Comparison of ENCODE assay signal across 7 mouse cellular contexts in genomic region chr13:13888847-13889246, GRCm38 (mm10).
DNase-seq lines count a peak whose midpoint lies in the region; ATAC-seq and TF ChIP-seq lines count a peak whose summit lies in the region.
"Not testable (repeated sequence)": the region's sequence is repeated elsewhere in the genome, so short reads cannot be mapped to it uniquely, and the experiment has no call there.

No protein-coding gene starts in this region.

- H3K4me3 ChIP-seq in embryonic facial prominence, embryonic 14.5 days (ENCODE audit: low read depth, low read length); forebrain, embryonic 15.5 days; hindbrain, embryonic 14.5 days (replicated peaks; ENCODE audit: low read length); limb, embryonic 11.5 days (ENCODE audit: low read depth, low read length); midbrain, embryonic 12.5 days; midbrain, postnatal 0 days (ENCODE audit: low read depth, low read length); neural tube, embryonic 15.5 days (replicated peaks): not testable (repeated sequence)

- not testable (repeated sequence) for H3K27me3 ChIP-seq in embryonic facial prominence, embryonic 14.5 days (replicated peaks; ENCODE audit: control insufficient read depth, insufficient read depth, low read length); forebrain, embryonic 15.5 days; hindbrain, embryonic 14.5 days (ENCODE audit: control insufficient read depth, insufficient read depth, low read length); limb, embryonic 11.5 days (ENCODE audit: control insufficient read depth, insufficient read depth, low read length); midbrain, embryonic 12.5 days; midbrain, postnatal 0 days (ENCODE audit: insufficient read depth, low read length); neural tube, embryonic 15.5 days (replicated peaks)

- peak; percentile 18; the same call in 1 of the 2 replicates for ATAC-seq in embryonic facial prominence, embryonic 14.5 days (ENCODE audit: low read depth)
- peak; percentile 66 for ATAC-seq in forebrain, embryonic 15.5 days (replicated peaks)
- ATAC-seq in hindbrain, embryonic 14.5 days (ENCODE audit: low FRiP score), result 0 out of 2 replicates have a peak, but pooled peaks have one; percentile 23
- ATAC-seq in limb, embryonic 11.5 days (ENCODE audit: insufficient number of reproducible peaks, low FRiP score, low TSS enrichment, low read depth), result peak; percentile 44; the same call in 1 of the 2 replicates
- peak; percentile 60 for ATAC-seq in midbrain, embryonic 12.5 days (ENCODE audit: low FRiP score, low read depth)
- peak; percentile 62 for ATAC-seq in midbrain, postnatal 0 days (ENCODE audit: low FRiP score)
- ATAC-seq in neural tube, embryonic 15.5 days (ENCODE audit: low FRiP score), result peak; percentile 59; the same call in 1 of the 2 replicates

- not testable (repeated sequence) for H3K9ac ChIP-seq in embryonic facial prominence, embryonic 14.5 days (ENCODE audit: low read depth, low read length); forebrain, embryonic 15.5 days (replicated peaks); hindbrain, embryonic 14.5 days; limb, embryonic 11.5 days (ENCODE audit: low read length); midbrain, embryonic 12.5 days (replicated peaks); midbrain, postnatal 0 days (replicated peaks; ENCODE audit: low read length, poor library complexity, severe bottlenecking); neural tube, embryonic 15.5 days (replicated peaks)

- not testable (repeated sequence) for H3K4me1 ChIP-seq in embryonic facial prominence, embryonic 14.5 days (ENCODE audit: control insufficient read depth, insufficient read depth, low read length); forebrain, embryonic 15.5 days; hindbrain, embryonic 14.5 days (replicated peaks; ENCODE audit: control insufficient read depth, insufficient read depth, low read length); limb, embryonic 11.5 days (ENCODE audit: control insufficient read depth, insufficient read depth, low read length); midbrain, embryonic 12.5 days; midbrain, postnatal 0 days (ENCODE audit: insufficient read depth, low read length); neural tube, embryonic 15.5 days

- DNase-seq in embryonic facial prominence, embryonic 14.5 days (ENCODE audit: low spot score); hindbrain, embryonic 14.5 days (ENCODE audit: low spot score); limb, embryonic 11.5 days (ENCODE audit: low spot score); midbrain, postnatal 0 days (ENCODE audit: low spot score): not testable (repeated sequence)

- TF ChIP-seq CTCF in midbrain, postnatal 0 days (IDR thresholded peaks at IDR 0.05), result not testable (repeated sequence)

- WGBS in embryonic facial prominence, embryonic 14.5 days, result 86% methylated on average over 15 of the region's 15 CpGs
- WGBS in forebrain, embryonic 15.5 days, result 87% methylated on average over 15 of the region's 15 CpGs
- 86% methylated on average over 15 of the region's 15 CpGs for WGBS in hindbrain, embryonic 14.5 days
- WGBS in limb, embryonic 11.5 days, result 89% methylated on average over 15 of the region's 15 CpGs
- WGBS in midbrain, embryonic 12.5 days, result 83% methylated on average over 15 of the region's 15 CpGs
- 87% methylated on average over 15 of the region's 15 CpGs for WGBS in midbrain, postnatal 0 days
- WGBS in neural tube, embryonic 15.5 days, result 89% methylated on average over 15 of the region's 15 CpGs

- H3K4me2 ChIP-seq in embryonic facial prominence, embryonic 14.5 days (ENCODE audit: low read depth, low read length); forebrain, embryonic 15.5 days (replicated peaks); hindbrain, embryonic 14.5 days (replicated peaks); limb, embryonic 11.5 days (ENCODE audit: low read depth, severe bottlenecking); midbrain, embryonic 12.5 days (replicated peaks); midbrain, postnatal 0 days (ENCODE audit: low read depth, low read length, poor library complexity, severe bottlenecking); neural tube, embryonic 15.5 days: not testable (repeated sequence)

- not testable (repeated sequence) for H3K9me3 ChIP-seq in embryonic facial prominence, embryonic 14.5 days (ENCODE audit: control insufficient read depth, low read length); forebrain, embryonic 15.5 days; hindbrain, embryonic 14.5 days (ENCODE audit: control insufficient read depth, low read length); limb, embryonic 11.5 days (ENCODE audit: control insufficient read depth, low read length); midbrain, embryonic 12.5 days; midbrain, postnatal 0 days (ENCODE audit: low read length); neural tube, embryonic 15.5 days (replicated peaks)

- not testable (repeated sequence) for H3K36me3 ChIP-seq in embryonic facial prominence, embryonic 14.5 days (ENCODE audit: control insufficient read depth, insufficient read depth, low read length); forebrain, embryonic 15.5 days; hindbrain, embryonic 14.5 days (replicated peaks; ENCODE audit: control insufficient read depth, insufficient read depth); limb, embryonic 11.5 days (ENCODE audit: control insufficient read depth, insufficient read depth, low read length); midbrain, embryonic 12.5 days; midbrain, postnatal 0 days (ENCODE audit: insufficient read depth, low read length); neural tube, embryonic 15.5 days

- H3K27ac ChIP-seq in embryonic facial prominence, embryonic 14.5 days (replicated peaks; ENCODE audit: low read depth, low read length); forebrain, embryonic 15.5 days (replicated peaks); hindbrain, embryonic 14.5 days; limb, embryonic 11.5 days (replicated peaks; ENCODE audit: low read depth, low read length); midbrain, embryonic 12.5 days (replicated peaks); midbrain, postnatal 0 days (ENCODE audit: low read depth, low read length); neural tube, embryonic 15.5 days (replicated peaks): not testable (repeated sequence)
